Mouse (Mus musculus) heart, postnatal 36 days (tissue): ENCODE data around the gene Ndufb4. TPM values are rescaled to one million over a fixed set of nuclear protein-coding genes. Genes with fewer than 3 reads are reported as not detected.

Experiments
- DNase-seq, 2 experiments: peaks; one replicate each; pipeline ENCODE4 v3.0.0; 2021 to 2022
- intact Hi-C: fragments of 180-260 bp; cut with DNase I; formaldehyde crosslinking; loops from one replicate; pipeline ENCODE4 v1.15.1; 2025
- total RNA-seq, 2 experiments: library from RNA; stranded (reverse); gene quantifications; 2 replicates each; pipeline ENCODE4 v1.2.3; 2021

The Ndufb4 gene
- total RNA-seq, 2 experiments from 2014 or later, result 164 to 183 TPM

DNA sequence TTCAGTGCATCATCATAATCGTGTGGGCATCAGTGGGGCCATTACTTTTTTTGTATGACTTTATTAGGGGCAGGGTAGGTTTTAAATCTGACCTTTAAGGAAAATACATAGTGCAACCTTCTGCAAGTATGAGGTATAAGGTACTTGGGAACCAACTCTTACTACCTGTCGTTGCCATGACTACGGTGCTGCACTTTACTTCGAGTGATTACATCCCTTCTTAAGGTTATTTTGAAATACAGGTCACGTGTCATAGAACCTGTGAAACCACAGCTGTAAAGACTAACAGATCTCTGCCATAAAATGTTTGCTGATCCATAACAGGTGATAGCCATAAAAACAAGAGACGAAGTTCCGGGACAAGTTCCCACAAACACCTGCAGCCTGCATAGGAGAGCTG is 55.8 kb downstream of the Ndufb4 start:
- DNase-seq, result no peak
- intact Hi-C loops, result no loop called here

DNA sequence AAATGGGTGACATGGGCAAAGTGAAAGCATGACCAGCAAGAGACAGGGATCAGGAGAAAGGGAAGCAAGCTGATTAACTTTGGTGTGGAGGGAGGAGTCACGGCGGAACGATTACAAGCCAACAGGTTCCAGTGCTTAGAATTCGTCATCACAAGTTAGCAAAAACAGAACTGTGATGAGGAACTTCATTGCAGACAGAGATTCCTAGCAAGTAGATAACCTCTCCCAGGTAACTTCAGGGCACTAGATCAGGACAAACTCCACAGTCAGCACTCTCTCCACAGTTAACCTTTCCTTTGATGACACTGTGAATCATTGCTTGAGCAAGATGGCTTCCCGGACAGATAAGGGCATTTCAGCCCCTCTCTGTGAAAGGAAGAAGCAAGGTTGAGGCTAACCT is 56.8 kb downstream of the Ndufb4 start:
- intact Hi-C loops, result no loop called here
- DNase-seq, result no peak

Other genes starting within 250 kb of the Ndufb4 start
- gene Gtf2e1, start 114.7 kb downstream of the Ndufb4 start, total RNA-seq, result 1 to 10 TPM; 5.5 to 6.9 TPM
- gene Rabl3, start 114.6 kb downstream of the Ndufb4 start, total RNA-seq, result 1 to 10 TPM; 5.0 to 8.2 TPM
- under 1 TPM in 1 of 2 experiments, not detected in 1; 0.27 TPM for gene Hgd, start 74.3 kb downstream of the Ndufb4 start, total RNA-seq
- gene Fstl1, start 122.4 kb upstream of the Ndufb4 start, total RNA-seq, result 100 to 1,000 TPM in 1 of 2 experiments, 10 to 100 TPM in 1; 80.0 to 103 TPM
- 1 to 10 TPM; 1.0 to 1.1 TPM for gene Gm36028, start 206.7 kb upstream of the Ndufb4 start, total RNA-seq
- 10 to 100 TPM; 68.7 to 77.8 TPM for gene Lrrc58, start 213.9 kb upstream of the Ndufb4 start, total RNA-seq